Mouse (Mus musculus) left cerebral cortex, postnatal 25 days (tissue): ENCODE data around the gene Flad1. TPM values are rescaled to one million over a fixed set of nuclear protein-coding genes. Genes with fewer than 3 reads are reported as not detected.

ENCODE experiments used
- DNase-seq, 2 experiments: peaks; one replicate each; pipeline ENCODE4 v3.0.0; 2022; ENCODE audit warnings: low spot score in 2 of 2, mixed read lengths in 1 of 2
- intact Hi-C: fragments of 180-260 bp; cut with DNase I; formaldehyde crosslinking; loops from one replicate; pipeline ENCODE4 v1.15.1; 2025
- total RNA-seq, 2 experiments: library from RNA; stranded (reverse); gene quantifications; 2 replicates each; pipeline ENCODE4 v1.2.3; 2021

Gene Flad1
- total RNA-seq, 2 experiments from 2014 or later: 32.6 to 32.9 TPM

DNA sequence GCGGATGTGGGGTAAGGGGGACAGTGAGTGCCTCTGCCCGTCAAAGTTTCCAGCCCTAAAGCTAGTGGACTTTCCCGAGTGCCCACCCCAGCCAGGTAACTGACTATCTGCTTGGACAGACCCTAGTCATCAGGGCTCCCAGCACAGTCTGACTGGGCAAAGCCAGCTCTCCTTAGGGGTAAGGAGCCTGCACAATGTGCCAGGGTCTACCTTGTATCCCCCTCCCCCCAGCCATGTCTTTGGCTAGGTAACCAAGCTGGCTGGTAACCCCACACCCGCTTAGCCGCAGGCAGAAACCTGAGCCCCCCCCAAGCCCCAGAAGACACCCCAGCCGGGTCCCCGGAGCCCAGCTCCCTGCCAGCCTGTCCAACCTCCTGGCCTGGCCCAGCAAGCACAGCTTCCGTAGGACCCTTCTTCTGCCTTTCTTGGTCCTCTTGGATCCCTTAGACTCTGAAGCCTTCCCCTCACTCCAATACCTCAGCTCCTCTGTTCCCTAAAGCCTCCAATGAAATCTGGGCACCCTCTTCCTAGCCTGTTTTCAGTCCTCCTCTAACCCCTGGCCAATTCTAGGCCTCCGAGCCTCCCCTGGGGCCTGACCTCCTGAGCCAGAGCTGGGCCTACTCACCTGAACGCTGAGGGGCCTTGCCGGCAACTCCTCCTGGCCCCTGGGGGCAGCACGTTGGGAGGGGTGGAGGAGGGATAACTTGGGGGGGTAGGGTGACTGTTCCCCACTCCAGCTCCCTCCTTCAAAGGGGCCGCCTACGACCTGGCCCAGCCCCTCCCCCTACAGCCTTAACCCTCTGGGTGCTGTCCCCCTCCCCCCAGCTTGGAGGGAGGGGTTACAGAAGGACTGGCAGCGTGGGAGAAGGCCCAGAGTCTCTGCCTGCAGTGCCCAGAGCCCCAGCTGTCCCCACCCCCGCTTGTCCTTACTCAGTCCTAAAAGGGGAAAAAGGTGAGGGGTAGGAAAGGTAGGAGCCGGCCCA, 24.9 kb downstream of the Flad1 start:
- intact Hi-C loops: no loop called here

DNA sequence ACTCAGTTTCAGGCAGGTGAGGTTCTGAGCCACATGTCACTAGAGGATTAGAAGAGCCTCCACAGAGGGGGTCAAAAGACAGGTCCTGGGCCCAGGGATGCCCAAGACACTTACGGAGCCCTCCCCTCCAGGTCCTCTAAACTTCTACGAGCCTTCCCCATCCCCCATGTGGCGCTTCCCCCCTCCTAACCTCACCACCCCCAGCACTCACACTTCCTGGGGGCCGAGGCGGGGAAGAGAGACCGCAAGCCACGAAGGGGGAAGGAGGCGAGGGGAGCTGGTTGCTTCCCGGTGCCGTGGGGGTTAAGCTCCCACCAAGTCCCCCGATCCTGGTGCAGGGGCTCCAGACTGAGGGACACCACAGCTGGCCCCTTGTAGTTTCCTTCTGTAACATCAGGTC, 26.2 kb downstream of the Flad1 start:
- no peak for DNase-seq
- intact Hi-C loops: no loop called here

More for the DNA sequence above, 24.9 kb downstream of the Flad1 start:
- no peak for DNase-seq

DNA sequence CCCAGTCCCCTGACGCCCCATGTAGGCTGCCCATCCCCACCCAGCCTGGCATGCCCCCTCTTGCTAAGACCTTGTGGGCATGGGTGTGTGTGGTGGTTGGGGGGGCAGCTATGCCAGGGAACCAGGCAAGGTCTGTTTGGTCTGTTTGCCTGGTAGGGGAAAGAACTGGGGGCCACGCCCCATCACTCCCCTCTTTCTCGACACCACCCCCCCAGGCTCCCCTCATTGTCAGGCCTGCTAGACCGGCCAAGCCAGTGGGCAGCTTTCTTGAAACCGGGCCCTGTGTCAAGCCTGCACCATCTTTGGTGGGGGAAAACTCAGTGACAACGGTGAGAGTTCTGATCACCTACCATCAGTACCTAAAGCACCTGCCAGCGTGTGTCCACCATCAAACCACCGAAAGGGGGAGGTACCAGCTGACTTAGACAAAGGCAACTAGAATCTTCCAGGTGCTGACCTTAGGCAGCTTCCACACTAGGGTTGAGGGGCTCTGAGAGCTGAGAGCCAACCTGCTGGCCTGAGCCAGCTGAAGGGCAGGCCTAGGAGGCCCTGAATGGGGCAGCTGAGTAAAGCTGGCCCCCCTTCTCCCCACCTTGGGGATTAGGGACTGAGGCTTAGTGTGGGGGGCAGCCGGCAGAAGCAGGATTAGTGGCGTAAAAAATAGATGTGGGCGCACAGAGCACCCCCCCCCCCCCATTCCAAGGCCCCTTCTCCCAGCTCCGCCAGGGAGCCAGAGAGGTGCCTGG, 27.2 kb downstream of the Flad1 start:
- DNase-seq: no peak
- intact Hi-C loops: no loop called here

DNA sequence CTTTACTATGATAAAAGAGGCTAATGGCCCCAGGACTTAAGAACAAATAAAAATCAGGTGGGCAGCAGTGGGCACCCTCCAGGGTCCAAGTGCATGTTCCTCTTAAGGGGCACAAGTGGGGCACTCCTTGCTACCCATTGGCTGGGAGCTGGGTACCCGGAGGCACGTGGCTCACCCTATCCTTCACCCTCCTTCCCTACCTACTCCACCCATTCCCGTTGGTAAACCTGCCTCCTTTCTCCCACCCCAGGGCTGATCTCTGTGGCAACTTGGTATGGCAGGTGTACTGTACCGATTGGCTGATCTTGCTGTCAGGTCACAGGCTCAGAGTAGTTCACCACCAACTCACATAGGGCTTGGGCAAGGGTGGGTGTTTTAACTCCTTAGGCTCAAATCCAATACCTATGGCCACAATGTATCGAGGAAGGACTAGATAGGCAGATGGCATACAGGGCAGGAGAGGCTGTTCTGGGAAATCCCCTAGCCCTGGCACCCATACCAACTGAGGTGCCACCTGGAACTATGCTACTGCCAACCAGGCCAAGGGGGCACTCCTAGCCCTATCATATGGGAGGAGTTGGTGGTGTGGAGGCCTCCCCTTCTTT, 27.9 kb downstream of the Flad1 start:
- DNase-seq: no peak
- intact Hi-C loops: no loop called here

DNA sequence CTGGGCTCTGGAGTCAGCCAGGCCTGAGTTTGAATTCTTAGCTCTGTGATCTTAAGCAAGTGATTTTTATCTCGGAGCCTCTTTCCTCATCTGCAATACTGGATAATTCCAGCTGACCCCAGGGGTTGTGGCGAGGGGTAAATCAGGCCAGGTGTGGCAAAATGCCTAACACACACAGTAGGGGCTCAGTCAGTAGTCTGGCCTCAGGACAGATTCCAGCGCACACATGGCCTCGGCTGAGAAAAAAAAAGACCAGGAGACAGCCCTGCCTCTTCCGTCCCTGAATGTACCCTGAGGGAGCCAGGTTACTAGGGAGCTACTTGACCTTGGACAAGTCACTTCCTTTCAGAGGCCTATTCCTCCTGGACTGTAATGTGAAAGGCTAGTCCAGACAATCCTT, 28.7 kb downstream of the Flad1 start:
- DNase-seq: no peak
- intact Hi-C loops: no loop called here

DNA sequence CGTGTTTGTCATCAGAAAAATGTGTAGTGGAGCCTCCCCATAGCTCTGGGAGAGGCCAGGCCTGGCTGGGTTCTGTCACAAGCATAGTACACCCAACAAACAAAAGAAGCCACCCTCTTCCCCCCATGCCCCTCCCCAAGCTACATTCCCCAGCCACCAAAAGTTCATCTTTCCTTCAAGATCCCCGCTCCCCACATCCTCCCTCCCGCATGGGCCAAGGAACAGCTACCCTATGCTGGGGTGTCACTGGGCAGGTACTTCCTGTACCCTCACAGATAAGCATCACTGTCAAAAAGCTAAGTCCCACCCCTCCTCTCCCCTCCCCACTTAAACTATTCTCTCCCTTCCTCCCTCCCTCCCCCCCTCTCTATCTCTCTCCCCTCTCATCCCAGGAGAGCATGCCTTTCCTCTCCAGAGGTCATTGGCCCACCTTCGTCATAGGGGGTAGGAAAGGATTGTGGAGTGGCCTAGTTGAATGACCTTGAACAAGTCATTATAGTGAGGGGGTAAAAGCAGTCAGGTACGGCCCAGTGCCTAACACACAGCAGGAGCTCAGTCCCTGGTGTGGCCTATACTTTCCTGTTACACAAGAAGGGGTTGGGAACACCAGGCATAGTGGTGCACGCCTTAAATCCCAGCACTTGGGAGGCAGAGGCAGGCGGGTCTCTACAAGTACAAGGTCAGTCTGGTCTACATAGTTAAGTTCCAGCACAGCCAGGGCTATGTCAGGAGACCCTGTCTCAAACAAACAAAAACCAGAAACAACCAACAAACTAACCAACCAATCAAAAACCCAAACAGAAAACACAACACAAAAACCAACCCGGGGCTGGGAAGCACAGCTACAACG, 29.4 kb downstream of the Flad1 start:
- intact Hi-C loops: no loop called here
- no peak for DNase-seq

DNA sequence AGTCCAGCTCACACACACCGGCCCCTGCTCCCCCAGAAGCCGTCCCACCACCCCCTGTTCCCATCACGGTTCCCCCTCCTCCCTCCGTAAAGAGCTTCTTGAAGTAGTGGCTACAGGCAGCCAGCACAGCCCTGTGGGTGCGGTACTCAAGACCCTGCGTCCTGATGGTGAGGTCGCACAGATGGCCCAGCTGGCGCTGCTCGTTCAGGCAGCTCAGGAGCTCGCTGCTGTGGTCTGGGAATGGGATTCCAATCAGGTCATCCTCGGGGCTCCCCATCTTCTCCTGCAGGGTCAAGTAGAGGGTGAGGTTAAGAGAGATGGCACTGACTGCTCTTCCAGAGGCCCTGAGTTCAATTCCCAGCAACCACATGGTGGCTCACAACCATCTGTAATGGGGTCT, 30.4 kb downstream of the Flad1 start:
- intact Hi-C loops: no loop called here

DNA sequence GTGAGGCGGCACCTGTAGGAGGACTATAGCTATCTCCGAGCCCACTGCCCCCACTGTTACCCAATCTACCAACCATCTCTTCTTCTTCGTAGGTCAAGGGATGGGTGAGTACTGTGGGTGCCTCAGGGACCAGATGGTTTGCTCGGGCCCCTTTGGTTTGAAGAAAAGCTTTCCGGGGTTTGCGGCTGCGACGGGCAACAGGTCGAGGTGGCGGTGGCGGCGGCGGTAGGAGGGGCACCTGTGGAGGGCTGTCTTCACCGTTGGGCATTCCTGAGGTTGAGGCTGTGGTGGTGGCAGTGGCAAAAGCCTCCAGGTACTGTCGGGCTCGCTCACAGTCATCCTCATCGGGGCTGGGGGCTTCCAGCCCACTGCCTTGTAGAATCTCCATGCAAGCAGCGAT, 31.0 kb downstream of the Flad1 start:
- intact Hi-C loops: no loop called here
- DNase-seq: no peak

More for the DNA sequence above, 30.4 kb downstream of the Flad1 start:
- DNase-seq: no peak

DNA sequence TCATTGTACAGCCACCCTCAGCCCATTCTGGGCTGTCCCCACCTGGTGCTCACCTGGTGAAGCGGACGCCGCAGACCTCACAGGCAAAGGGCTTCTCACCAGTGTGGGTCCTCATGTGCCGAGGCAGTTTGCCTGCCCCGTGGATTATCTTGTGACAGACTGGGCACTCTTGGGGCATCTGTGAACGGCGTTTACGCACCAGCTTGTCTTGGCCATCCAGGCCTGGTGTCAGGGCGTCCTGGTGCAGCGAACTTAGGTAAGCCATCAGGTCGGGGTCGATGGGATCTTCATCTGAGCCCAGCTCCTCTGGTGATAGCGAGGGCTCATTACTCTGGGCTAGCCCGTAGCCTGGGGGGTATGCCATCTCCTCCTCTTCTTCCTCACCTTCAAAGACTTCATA, 31.4 kb downstream of the Flad1 start:
- DNase-seq: no peak
- intact Hi-C loops: no loop called here

DNA sequence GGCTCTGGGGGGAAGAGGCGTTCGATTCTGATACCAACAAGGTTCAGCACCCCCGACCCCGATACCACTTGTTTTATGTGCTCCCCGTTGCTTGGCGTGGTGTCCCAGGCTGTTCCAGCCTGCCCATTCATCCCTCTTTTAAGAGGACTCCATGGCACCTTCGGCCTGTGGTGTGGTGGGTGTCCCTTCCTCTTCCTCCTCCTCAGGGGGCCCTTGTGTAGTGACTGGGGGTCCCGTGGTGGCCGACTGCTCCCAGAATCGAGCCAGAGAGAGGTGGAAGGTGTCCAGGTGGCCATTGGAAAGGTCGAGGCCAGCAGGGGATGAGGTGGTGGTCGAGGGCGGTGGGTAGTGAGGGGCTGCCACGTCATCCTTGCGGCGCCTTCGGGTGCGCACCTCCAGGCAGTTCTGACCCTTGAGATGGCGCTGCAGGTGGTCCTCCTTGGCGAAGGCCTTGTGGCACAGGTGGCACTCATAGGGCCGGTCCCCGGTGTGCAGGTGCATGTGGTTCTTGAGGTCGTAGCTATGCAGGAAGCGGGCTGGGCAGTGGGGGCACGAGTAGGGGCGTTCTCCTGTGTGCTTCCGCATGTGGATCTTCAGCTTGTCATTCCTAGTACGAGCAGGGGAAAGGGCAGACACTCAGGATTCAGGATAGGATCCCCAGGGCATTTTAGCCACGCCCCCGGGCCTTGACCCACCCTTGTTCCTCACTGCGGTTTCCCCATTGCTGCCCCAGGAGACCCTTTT, 32.1 kb downstream of the Flad1 start:
- intact Hi-C loops: loop anchor here (5.0 kb wide), 1 partner anchor 108 kb away; no protein-coding TSS in a partner anchor
- DNase-seq: no peak

DNA sequence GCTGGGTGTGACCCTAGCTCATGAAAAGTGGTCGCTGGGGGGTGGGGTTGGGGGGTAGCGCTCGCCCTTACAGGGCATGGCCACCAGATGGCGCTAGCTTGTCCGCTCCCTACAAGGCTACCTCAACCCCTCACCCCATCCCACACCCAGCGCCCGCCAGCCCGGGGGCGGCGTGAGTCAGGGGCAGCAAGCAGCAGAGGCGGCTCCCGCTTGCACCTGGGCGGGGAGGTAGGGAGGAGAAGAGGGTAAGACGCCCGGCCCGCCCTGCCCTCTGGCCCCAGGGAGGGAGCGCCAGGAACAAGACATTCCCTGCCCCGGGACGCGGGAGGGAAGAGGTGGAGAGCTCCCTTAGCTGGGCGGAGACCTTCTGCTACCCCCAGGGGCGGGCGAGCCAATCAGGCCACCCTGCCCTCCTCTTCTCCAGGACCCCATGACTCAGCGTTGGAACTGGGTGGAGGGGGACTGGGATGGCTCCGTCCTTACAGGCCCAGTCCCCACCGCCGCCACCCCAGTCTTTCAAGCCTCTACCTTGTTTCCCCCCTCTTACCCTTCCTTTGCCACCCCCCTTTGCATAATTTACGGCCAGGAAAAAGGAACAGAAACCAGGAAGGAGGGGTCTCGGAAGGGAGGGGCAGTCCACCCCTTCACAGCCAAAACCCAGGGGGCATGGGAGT, 33.1 kb downstream of the Flad1 start:
- intact Hi-C loops: loop anchor here (5.0 kb wide), 1 partner anchor 109 kb away; no protein-coding TSS in a partner anchor
- peak; percentile 60 to 70 for DNase-seq

DNA sequence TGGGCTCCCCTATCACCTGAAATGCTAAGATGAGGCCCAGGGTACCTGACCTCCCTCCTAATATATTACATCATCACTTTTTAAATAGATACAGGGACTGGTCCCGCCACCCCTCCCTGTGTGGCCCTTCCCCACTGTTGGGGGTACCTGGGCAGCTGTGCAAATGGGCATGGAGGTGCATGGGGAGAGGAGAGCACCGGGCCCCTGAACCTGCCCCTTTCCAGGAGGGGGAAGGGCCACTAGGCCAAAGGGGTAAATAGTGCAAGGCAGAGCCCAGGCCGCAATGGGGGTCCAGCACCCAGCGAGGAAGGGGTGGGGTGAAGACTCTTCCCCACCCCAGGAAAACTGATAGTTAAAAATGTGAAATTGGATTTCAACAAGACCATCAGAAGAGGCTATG, 33.8 kb downstream of the Flad1 start:
- DNase-seq: no peak
- intact Hi-C loops: loop anchor here (5.0 kb wide), 1 partner anchor 109 kb away; no protein-coding TSS in a partner anchor

DNA sequence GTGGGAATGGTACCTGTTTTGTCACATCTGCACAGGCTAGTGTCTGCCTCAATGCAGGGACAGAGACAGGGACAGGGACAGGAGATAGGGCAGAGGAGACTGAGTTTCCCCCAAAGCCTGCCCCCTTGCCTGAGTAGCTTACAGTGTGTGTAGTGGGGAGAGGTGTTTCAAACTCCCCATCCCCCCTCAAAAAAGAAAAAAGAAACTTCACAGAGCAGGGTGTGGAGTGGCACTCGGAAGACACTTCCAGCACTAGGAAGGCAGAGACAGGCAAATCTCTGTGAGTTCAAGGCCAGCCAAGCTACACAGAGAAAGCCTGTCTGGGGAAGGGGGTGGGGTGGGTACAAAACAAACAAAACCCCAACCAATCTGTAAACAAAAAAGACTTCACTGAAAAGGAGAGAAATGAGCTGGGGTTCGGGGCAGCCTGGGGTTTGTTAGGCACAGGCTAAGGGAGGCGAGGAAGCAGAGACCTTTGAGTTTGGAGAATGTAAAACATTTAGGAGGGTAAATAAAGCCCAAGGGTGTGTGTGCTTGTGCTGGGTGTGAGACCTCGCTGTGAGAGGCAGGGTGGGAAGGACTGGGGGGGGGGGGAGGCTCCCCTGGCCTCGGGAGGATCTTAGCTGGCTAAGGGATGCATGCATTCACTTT, 38.0 kb downstream of the Flad1 start:
- no peak for DNase-seq
- intact Hi-C loops: no loop called here

DNA sequence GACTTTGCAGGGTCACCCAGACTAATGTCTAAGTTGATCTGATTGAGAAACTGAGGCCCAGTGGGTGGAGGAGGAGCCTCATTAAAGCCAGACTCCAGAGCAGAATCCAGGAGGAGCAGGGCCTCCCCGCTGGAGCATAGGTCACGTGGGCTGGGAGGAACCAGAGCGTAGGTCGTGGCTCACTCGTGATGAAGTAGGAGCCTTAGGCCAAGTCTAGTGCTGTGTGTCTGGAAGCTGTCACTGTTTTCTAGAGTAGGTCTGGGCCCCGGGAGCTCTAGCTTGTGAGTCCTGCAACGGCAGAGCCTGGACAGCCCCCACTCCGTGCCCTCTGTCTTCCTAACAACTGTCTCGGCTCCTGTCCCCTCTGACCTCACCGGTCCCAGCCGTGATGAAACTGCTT, 44.3 kb downstream of the Flad1 start:
- intact Hi-C loops: no loop called here
- no peak for DNase-seq

DNA sequence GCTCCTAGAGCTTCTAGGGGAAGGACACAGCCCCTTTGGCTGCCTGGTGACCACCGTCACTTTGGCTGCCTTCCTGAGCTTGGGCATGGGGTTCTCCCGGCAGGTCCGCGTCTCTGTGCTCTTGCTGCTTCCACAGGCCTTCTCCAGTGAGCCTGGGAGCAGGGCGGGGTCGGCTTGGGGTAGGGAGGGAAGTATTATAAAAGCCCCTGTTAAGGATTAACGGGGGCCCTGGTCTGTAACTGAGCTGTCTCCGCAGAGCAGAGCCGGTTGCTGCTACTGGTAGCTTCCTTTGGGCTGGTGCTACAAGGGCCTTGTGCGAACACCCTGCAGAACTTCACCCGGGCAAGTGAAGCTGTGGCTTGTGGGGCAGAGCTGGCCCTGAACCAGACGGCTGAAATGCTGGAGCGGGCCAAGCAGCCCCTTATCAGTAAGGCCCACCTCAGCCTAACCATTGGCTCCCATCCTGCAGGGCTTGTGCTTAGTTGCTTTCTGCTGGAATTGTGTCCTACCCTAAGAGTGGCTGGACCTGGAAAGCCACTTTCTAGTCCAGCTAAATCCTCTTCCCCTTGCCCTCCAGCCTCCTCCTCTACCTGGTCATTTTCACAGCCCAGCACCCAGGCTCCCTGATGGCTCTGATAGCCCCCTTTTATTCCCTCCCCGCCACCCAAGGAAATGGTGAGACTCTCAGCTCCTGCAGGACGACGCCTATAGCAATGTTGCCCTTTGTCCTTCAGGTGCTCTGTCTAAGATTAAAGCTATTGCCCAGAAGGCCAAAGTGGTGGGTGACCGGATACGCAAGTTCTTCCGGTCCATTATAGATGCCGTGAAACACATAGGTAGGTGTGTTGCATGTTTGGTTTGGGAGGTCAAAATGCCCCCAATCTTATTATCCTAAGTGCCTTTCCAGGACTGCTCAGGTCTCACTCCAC, 45.9 kb downstream of the Flad1 start:
- intact Hi-C loops: no loop called here
- DNase-seq: no peak

DNA sequence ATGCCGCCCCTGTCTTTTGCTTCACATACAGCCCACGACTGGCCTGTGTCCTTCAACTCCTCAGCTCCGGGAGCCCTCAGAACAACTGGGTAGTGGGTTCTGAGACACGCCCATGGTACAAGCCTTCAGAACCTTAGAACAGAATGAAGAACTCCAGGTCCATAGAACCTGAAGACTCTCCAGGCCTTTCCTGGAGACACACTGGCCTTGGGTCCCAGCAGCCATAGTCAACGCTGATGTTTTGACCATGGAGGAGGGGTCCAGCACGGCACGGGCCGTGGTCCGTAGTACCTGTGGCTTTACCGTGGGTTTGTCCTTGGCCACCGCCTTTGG, 46.6 kb downstream of the Flad1 start, which contains the start of gene Dcst1:
Gene Dcst1 (minus strand): TSS at position 101 of the 333 bp plus-strand sequence.
- intact Hi-C loops: no loop called here
- no peak for DNase-seq

DNA sequence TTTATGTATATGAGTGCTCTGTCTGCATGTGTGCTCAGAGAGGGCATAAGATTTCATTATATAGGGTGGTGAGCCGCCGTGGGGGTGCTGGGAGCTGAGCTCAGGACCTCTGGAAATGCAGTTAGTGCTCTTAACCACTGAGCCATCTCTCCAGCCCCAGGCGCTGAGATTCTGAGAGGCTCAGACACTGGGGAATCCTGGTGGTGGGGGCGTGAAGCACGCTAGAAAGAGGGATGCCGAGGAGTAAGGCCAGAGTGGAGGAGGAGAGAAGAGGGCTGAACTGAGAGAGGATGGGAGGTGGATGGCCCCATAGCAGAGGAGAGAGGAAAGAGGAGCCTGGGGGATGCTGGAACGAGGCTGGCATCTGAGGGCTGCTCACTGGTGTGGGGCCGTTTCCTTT, 47.0 kb downstream of the Flad1 start:
- intact Hi-C loops: no loop called here

More for the DNA sequence above, 47.0 kb downstream of the Flad1 start:
- DNase-seq: no peak
